Mouse (Mus musculus) liver, embryonic 11.5 days (tissue): ENCODE measurements at regions not wholly inside any gene's neighbourhood (a gene's known extent, or its start where the extent isn't known, plus 50 kb on each side); places are given as distances from the start of the nearest gene placed in this dataset.

Source experiments
- ATAC-seq: fragments of 200-750 bp; cut with Nextera tagmentation; replicated peaks from 2 replicates; pipeline ENCODE4 v1.8.0; 2017; ENCODE audit warnings: moderate number of reproducible peaks, mild to moderate bottlenecking, moderate TSS enrichment, moderate library complexity; ENCODE audit not compliant: low FRiP score
- DNase-seq: peaks from one replicate; pipeline ENCODE4 v3.0.0-alpha.2; 2017; ENCODE audit warnings: low spot score
- H3K27ac ChIP-seq: fragments of 300-500 bp; sonication (generic); 2 replicates; pipeline ENCODE4 v1.5.1; 2014; ENCODE audit warnings: mild to moderate bottlenecking, low read depth, low read length, control low read depth
- H3K27me3 ChIP-seq: fragments of 300-500 bp; sonication (generic); replicated peaks from 2 replicates; pipeline ENCODE4 v1.6.1; 2014; ENCODE audit warnings: low read length, mixed read lengths; ENCODE audit not compliant: control insufficient read depth, insufficient read depth
- H3K36me3 ChIP-seq: fragments of 300-500 bp; sonication (generic); 2 replicates; pipeline ENCODE4 v1.6.1; 2014; ENCODE audit warnings: mild to moderate bottlenecking, low read length, moderate library complexity, mixed read lengths; ENCODE audit not compliant: control insufficient read depth, insufficient read depth
- H3K4me1 ChIP-seq: fragments of 300-500 bp; sonication (generic); replicated peaks from 2 replicates; pipeline ENCODE4 v1.6.1; 2014; ENCODE audit warnings: low read length, mixed read lengths; ENCODE audit not compliant: control insufficient read depth, insufficient read depth
- H3K4me2 ChIP-seq: fragments of 300-500 bp; sonication (generic); 2 replicates; pipeline ENCODE4 v1.6.1; 2014; ENCODE audit warnings: mild to moderate bottlenecking, control low read depth, moderate library complexity
- H3K4me3 ChIP-seq: fragments of 300-500 bp; sonication (generic); 2 replicates; pipeline ENCODE4 v1.5.1; 2014; ENCODE audit warnings: low read depth, low read length, control low read depth
- H3K9ac ChIP-seq: fragments of 300-500 bp; sonication (generic); 2 replicates; pipeline ENCODE4 v1.6.1; 2014; ENCODE audit warnings: low read depth, low read length, control low read depth
- H3K9me3 ChIP-seq: fragments of 300-500 bp; sonication (generic); 2 replicates; pipeline ENCODE4 v1.6.1; 2016; ENCODE audit warnings: low read length, inconsistent platforms, mixed read lengths; ENCODE audit not compliant: control insufficient read depth
- WGBS: fragments of 180-500 bp; shearing (Covaris S2); extraction: QIAGEN DNeasy Blood & Tissue Kit; methylation state at CpG from one replicate; pipeline ENCODE4 v1.1.7; 2014; 5-methylcytosine and 5-hydroxymethylcytosine counted together

GRCm38 (mm10) chr3:38663670-38664494 is 179.2 kb upstream of the Ankrd50 start:
- no peaks in the 10 kb centered on the region for H3K4me1 ChIP-seq
- no peak overlapping the region for H3K4me2 ChIP-seq
- 0 out of 2 replicates have a peak, but pooled peaks cover 3% of the 10 kb centered on the region for H3K9me3 ChIP-seq
- no peak overlapping the region for H3K9ac ChIP-seq
- H3K4me3 ChIP-seq = no peak overlapping the region
- H3K27me3 ChIP-seq = no peaks in the 10 kb centered on the region
- H3K36me3 ChIP-seq = no peaks in the 10 kb centered on the region
- H3K27ac ChIP-seq = no peak overlapping the region
- no peak for ATAC-seq
- 82% methylated on average over 17 of the region's 17 CpGs for WGBS
- no peak for DNase-seq

GRCm38 (mm10) chr3:38663023-38663422 is 178.4 kb upstream of the Ankrd50 start:
- 60% methylated on average over 5 of the region's 5 CpGs for WGBS
- DNase-seq (no peak), ATAC-seq (no peak)
- Histone ChIP-seq H3K4me2 (no peak overlapping the region), H3K27me3 (no peaks in the 10 kb centered on the region), H3K9ac (no peak overlapping the region), H3K9me3 (0 out of 2 replicates have a peak, but pooled peaks cover 3% of the 10 kb centered on the region), H3K4me3 (no peak overlapping the region), H3K36me3 (no peaks in the 10 kb centered on the region), H3K27ac (no peak overlapping the region), H3K4me1 (no peaks in the 10 kb centered on the region)

GRCm38 (mm10) chr3:38656790-38657189 is 172.1 kb upstream of the Ankrd50 start:
- Histone ChIP-seq H3K27ac (no peak overlapping the region), H3K4me3 (no peak overlapping the region), H3K36me3 (no peaks in the 10 kb centered on the region), H3K4me2 (no peak overlapping the region), H3K4me1 (no peaks in the 10 kb centered on the region), H3K9me3 (no peaks in the 10 kb centered on the region), H3K27me3 (no peaks in the 10 kb centered on the region), H3K9ac (no peak overlapping the region)
- DNase-seq = no peak
- 87% methylated on average over 1 of the region's 1 CpGs for WGBS
- no peak for ATAC-seq

- Histone ChIP-seq H3K4me1 (no peaks in the 10 kb centered on the region), H3K9ac (no peak overlapping the region), H3K36me3 (no peaks in the 10 kb centered on the region), H3K4me2 (no peak overlapping the region), H3K9me3 (no peaks in the 10 kb centered on the region), H3K27me3 (no peaks in the 10 kb centered on the region), H3K4me3 (no peak overlapping the region), H3K27ac (no peak overlapping the region)
- 67% methylated on average over 4 of the region's 4 CpGs for WGBS
- DNase-seq = no peak
- no peak for ATAC-seq
Measured at GRCm38 (mm10) chr3:38653928-38654327, 169.3 kb upstream of the Ankrd50 start.

- no peak for ATAC-seq
- no peak overlapping the region for H3K27ac ChIP-seq
- no peak for DNase-seq
- no peaks in the 10 kb centered on the region for H3K4me1 ChIP-seq
- H3K9me3 ChIP-seq = no peaks in the 10 kb centered on the region
- H3K36me3 ChIP-seq = no peaks in the 10 kb centered on the region
- H3K4me2 ChIP-seq = no peak overlapping the region
- no peak overlapping the region for H3K9ac ChIP-seq
- WGBS = 74% methylated on average over 5 of the region's 5 CpGs
- no peaks in the 10 kb centered on the region for H3K27me3 ChIP-seq
- H3K4me3 ChIP-seq = no peak overlapping the region
Measured at GRCm38 (mm10) chr3:38652985-38653685, 168.5 kb upstream of the Ankrd50 start.

GRCm38 (mm10) chr3:38650176-38650575 is 165.5 kb upstream of the Ankrd50 start:
- no peak overlapping the region for H3K27ac ChIP-seq
- no peaks in the 10 kb centered on the region for H3K4me1 ChIP-seq
- 74% methylated on average over 4 of the region's 4 CpGs for WGBS
- H3K9me3 ChIP-seq = no peaks in the 10 kb centered on the region
- no peaks in the 10 kb centered on the region for H3K36me3 ChIP-seq
- DNase-seq = no peak
- ATAC-seq = no peak
- H3K9ac ChIP-seq = no peak overlapping the region
- no peaks in the 10 kb centered on the region for H3K27me3 ChIP-seq
- H3K4me3 ChIP-seq = no peak overlapping the region
- no peak overlapping the region for H3K4me2 ChIP-seq

- no peaks in the 10 kb centered on the region for H3K36me3 ChIP-seq
- ATAC-seq = no peak
- H3K27me3 ChIP-seq = no peaks in the 10 kb centered on the region
- no peaks in the 10 kb centered on the region for H3K4me1 ChIP-seq
- H3K9me3 ChIP-seq = no peaks in the 10 kb centered on the region
- no peak overlapping the region for H3K4me2 ChIP-seq
- no peak for DNase-seq
- H3K4me3 ChIP-seq = no peak overlapping the region
- H3K9ac ChIP-seq = no peak overlapping the region
- H3K27ac ChIP-seq = no peak overlapping the region
- 60% methylated on average over 4 of the region's 4 CpGs for WGBS
Measured at GRCm38 (mm10) chr3:38648633-38649032, 164.0 kb upstream of the Ankrd50 start.

GRCm38 (mm10) chr3:38647737-38648330 is 163.2 kb upstream of the Ankrd50 start:
- Histone ChIP-seq H3K27ac (no peak overlapping the region), H3K27me3 (no peaks in the 10 kb centered on the region), H3K36me3 (no peaks in the 10 kb centered on the region), H3K4me3 (no peak overlapping the region), H3K9ac (no peak overlapping the region), H3K4me2 (no peak overlapping the region), H3K4me1 (no peaks in the 10 kb centered on the region), H3K9me3 (no peaks in the 10 kb centered on the region)
- 80% methylated on average over 7 of the region's 7 CpGs for WGBS
- DNase-seq (no peak), ATAC-seq (no peak)
